Mouse (Mus musculus) intestine, postnatal 0 days (tissue): ENCODE data around the gene Stat6. TPM values are rescaled to one million over a fixed set of nuclear protein-coding genes. Genes with fewer than 3 reads are reported as not detected.
A peak's percentile ranks its signal among the peaks of the same experiment; 100 is the strongest.

Experiments used
- ATAC-seq: fragments of 200-750 bp; cut with Nextera tagmentation; 2 replicates; pipeline ENCODE4 v1.8.0; 2017; ENCODE audit warnings: mild to moderate bottlenecking, moderate TSS enrichment, moderate library complexity
- H3K27ac ChIP-seq: fragments of 300-500 bp; sonication (generic); 2 replicates; pipeline ENCODE4 v1.5.1; 2014; ENCODE audit warnings: mild to moderate bottlenecking, low read depth, low read length, moderate library complexity
- H3K27me3 ChIP-seq: fragments of 300-500 bp; sonication (generic); replicated peaks from 2 replicates; pipeline ENCODE4 v1.6.1; 2014; ENCODE audit warnings: low read length, mixed read lengths; ENCODE audit not compliant: control insufficient read depth, insufficient read depth
- H3K36me3 ChIP-seq: fragments of 300-500 bp; sonication (generic); 2 replicates; pipeline ENCODE4 v1.6.1; 2014; ENCODE audit warnings: mild to moderate bottlenecking, moderate library complexity; ENCODE audit not compliant: control insufficient read depth, insufficient read depth
- H3K4me1 ChIP-seq: fragments of 300-500 bp; sonication (generic); replicated peaks from 2 replicates; pipeline ENCODE4 v1.6.1; 2014; ENCODE audit warnings: antibody characterized with exemption, low read length, mixed read lengths; ENCODE audit not compliant: control insufficient read depth, insufficient read depth
- H3K4me2 ChIP-seq: fragments of 300-500 bp; sonication (generic); replicated peaks from 2 replicates; pipeline ENCODE4 v1.6.1; 2014; ENCODE audit warnings: low read depth, mild to moderate bottlenecking, moderate library complexity
- H3K4me3 ChIP-seq: fragments of 300-500 bp; sonication (generic); 2 replicates; pipeline ENCODE4 v1.5.1; 2014; ENCODE audit warnings: low read depth, low read length
- H3K9ac ChIP-seq: fragments of 300-500 bp; sonication (generic); 2 replicates; pipeline ENCODE4 v1.6.1; 2014; ENCODE audit warnings: mild to moderate bottlenecking, low read depth, low read length
- H3K9me3 ChIP-seq: fragments of 300-500 bp; sonication (generic); 2 replicates; pipeline ENCODE4 v1.6.1; 2016; ENCODE audit warnings: mixed run types; ENCODE audit not compliant: control insufficient read depth
- CTCF ChIP-seq: sonication (generic); IDR thresholded peaks from 2 replicates; pipeline ENCODE4 v1.5.1; 2016; ENCODE audit warnings: low read depth, mild to moderate bottlenecking, control low read depth, antibody characterized with exemption, moderate library complexity
- WGBS: fragments of 180-500 bp; shearing (Covaris S2); extraction: QIAGEN DNeasy Blood & Tissue Kit; methylation state at CpG from one replicate; pipeline ENCODE4 v1.1.7; 2014; 5-methylcytosine and 5-hydroxymethylcytosine counted together
- polyA plus RNA-seq: library from polyadenylated mRNA; unstranded; fragments of >200 nt; fragmentation: Nextera tagmentation; extraction: Ambion mirVana; gene quantifications from 2 replicates; pipeline ENCODE4 v1.2.1, GENCODE M21; 2015

Gene Stat6
- polyA plus RNA-seq, 1 experiment from 2014 or later, result 27.1 TPM

DNA sequence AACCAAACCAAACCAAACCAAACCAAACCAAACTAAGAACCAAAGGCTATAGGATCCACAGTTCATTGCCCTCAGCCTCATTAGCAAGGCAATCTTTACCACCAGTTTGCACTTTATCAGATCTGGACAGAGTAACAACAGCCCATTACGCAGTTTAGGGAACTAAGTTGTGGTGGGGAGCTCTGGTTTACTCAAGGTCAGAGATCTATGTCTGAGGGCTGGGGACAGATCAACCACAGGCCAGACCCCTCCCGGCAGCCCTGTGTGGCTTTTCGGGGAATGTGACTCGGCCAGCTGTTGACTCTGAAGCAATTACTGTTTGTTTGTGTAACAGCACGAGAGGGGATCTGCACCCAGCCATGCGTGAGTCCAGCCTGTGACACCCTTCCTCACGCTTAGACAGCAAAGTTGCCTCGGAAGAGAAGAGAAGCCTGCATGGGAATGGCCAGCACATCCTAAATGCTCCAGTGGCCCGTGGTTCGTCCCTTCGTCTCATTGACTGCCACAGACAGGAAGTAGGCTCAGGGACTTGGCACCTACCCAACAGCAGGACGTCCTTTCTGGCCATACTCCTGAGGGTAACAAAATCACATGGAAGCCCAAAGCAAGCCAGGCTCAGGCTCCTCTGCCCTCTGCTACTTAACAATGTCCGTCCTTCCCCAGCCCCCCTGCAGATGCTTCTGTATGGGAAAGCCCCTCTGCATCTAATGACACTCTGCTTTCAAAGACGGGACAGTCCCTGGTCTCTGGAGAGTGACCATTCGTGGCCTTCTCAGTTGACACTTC, 38.1 kb upstream of the Stat6 start:
- TF ChIP-seq CTCF, result no peak
- ATAC-seq, result no peak
- no peak overlapping the region for H3K4me3 ChIP-seq
- H3K9ac ChIP-seq, result peak overlapping the region; percentile 18
- H3K9me3 ChIP-seq, result no peaks in the 10 kb centered on the region
- peaks cover 32% of the 10 kb centered on the region for H3K4me1 ChIP-seq
- 21% methylated on average over 15 of the region's 15 CpGs for WGBS
- H3K4me2 ChIP-seq, result peak overlapping the region; percentile 40; the same call in 1 of the 2 replicates
- H3K36me3 ChIP-seq, result peaks cover 46% of the 10 kb centered on the region
- no peaks in the 10 kb centered on the region for H3K27me3 ChIP-seq
- H3K27ac ChIP-seq, result peak overlapping the region; percentile 95

DNA sequence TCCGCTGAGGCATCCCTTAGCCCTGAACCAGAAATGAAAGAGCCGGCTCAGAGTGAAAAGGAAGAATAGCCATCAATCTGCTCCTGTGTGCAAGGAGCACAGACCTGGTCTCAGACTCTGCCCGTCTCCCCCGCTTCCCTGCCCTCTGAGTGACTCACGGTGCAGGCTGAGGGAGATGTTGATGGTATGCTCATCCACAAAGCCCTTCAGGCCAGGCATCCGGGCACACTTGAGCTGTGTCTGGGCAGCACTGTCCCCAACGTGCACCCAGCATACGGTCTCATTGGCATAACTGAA, 37.6 kb upstream of the Stat6 start:
- Histone ChIP-seq H3K4me1 (peaks cover 30% of the 10 kb centered on the region), H3K4me3 (no peak overlapping the region), H3K4me2 (no peak overlapping the region), H3K27ac (peak overlapping the region; percentile 95), H3K9me3 (no peaks in the 10 kb centered on the region), H3K9ac (no peak overlapping the region), H3K27me3 (no peaks in the 10 kb centered on the region), H3K36me3 (peaks cover 51% of the 10 kb centered on the region)
- no peak for ATAC-seq
- WGBS, result 75% methylated on average over 8 of the region's 8 CpGs
- no peak for TF ChIP-seq CTCF

DNA sequence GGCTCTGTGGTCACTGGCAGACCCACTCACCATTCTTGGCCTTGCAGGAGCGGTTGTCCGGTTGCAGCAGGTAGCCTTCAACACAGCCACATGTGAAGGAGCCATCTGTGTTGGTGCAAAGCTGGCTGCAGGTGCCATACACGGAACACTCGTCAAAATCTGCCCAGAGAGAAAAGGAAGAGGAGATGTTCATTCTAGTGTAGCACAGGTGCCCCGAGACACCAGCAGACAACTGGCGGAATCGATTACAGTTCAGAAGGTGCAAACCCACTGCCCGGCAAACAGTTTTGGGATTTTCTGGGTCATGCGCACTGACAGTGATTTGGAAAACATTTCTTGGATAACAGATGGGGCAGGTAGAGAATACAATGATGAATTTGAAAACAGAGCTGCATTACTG, 37.0 kb upstream of the Stat6 start:
- Histone ChIP-seq H3K27ac (peak overlapping the region; percentile 95; the same call in 1 of the 2 replicates), H3K4me2 (no peak overlapping the region), H3K27me3 (no peaks in the 10 kb centered on the region), H3K4me1 (peaks cover 24% of the 10 kb centered on the region), H3K36me3 (peaks cover 57% of the 10 kb centered on the region), H3K4me3 (no peak overlapping the region), H3K9ac (no peak overlapping the region), H3K9me3 (no peaks in the 10 kb centered on the region)
- no peak for ATAC-seq
- no peak for TF ChIP-seq CTCF
- WGBS, result 94% methylated on average over 9 of the region's 9 CpGs

DNA sequence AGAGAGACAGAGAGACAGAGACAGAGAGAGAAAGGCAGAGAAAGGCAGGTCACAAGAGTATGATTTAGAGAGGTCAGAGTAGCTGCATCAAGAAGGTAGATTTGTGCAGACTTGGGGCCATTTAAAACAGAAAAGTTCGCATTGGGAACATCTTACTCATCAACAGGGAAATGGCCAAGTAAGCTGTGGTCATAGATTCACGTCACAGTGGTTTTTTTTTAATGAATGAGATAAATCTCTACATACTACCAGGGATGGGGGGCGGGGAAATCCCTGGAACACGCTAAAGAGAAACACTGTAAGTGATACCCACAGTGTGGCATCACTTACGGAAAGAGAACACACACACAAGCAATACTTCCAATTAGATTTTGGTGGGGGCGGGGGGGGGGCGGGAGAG, 35.7 kb upstream of the Stat6 start:
- WGBS, result 86% methylated on average over 7 of the region's 7 CpGs
- H3K27ac ChIP-seq, result no peak overlapping the region
- ATAC-seq, result no peak
- no peak overlapping the region for H3K4me3 ChIP-seq
- H3K4me1 ChIP-seq, result peaks cover 22% of the 10 kb centered on the region
- no peaks in the 10 kb centered on the region for H3K9me3 ChIP-seq
- no peaks in the 10 kb centered on the region for H3K27me3 ChIP-seq
- no peak overlapping the region for H3K9ac ChIP-seq
- TF ChIP-seq CTCF, result no peak
- H3K4me2 ChIP-seq, result no peak overlapping the region
- peaks cover 59% of the 10 kb centered on the region for H3K36me3 ChIP-seq

- TF ChIP-seq CTCF, result no peak
- no peaks in the 10 kb centered on the region for H3K9me3 ChIP-seq
- 0 out of 2 replicates have a peak overlapping the region, but pooled peaks have one; percentile 28 for H3K27ac ChIP-seq
- H3K4me3 ChIP-seq, result no peak overlapping the region
- WGBS, result 54% methylated on average over 9 of the region's 9 CpGs
- H3K4me2 ChIP-seq, result no peak overlapping the region
- no peaks in the 10 kb centered on the region for H3K27me3 ChIP-seq
- no peak overlapping the region for H3K9ac ChIP-seq
- peaks cover 7% of the 10 kb centered on the region for H3K4me1 ChIP-seq
- ATAC-seq, result no peak
- peaks cover 50% of the 10 kb centered on the region for H3K36me3 ChIP-seq
These were observed 33.2 kb upstream of the Stat6 start for GRCm38 (mm10) chr10:127609415-127610065.

DNA sequence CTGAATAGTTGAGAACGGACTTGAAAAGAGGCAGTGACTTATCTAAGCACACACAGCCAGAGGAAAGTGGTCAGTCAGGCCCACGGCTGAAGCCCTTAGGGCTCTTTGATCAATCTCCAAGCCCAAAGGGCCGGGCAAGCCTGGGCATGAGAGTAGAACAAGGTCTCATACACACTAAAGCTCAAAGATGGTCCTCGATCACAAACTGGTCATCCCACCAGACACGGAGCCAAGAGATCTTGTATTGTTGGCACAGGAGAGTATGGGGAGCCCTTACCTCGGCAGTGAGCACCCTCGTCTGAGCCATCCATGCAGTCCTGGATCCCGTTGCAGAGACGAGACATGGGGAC, 32.7 kb upstream of the Stat6 start:
- Histone ChIP-seq H3K4me3 (no peak overlapping the region), H3K9ac (no peak overlapping the region), H3K4me1 (peaks cover 3% of the 10 kb centered on the region), H3K4me2 (no peak overlapping the region), H3K9me3 (no peaks in the 10 kb centered on the region), H3K27me3 (no peaks in the 10 kb centered on the region), H3K36me3 (peaks cover 45% of the 10 kb centered on the region), H3K27ac (0 out of 2 replicates have a peak overlapping the region, but pooled peaks have one; percentile 28)
- no peak for TF ChIP-seq CTCF
- ATAC-seq, result no peak
- 79% methylated on average over 9 of the region's 9 CpGs for whole genome bisulfite sequencing
